Mouse (Mus musculus): Measurements from ENCODE around the gene Dcn.

The Dcn gene

GRCm38 (mm10) chr10:97479004-97479766 is at the start of gene Dcn:
Gene Dcn, plus strand, starts transcription at chr10:97479609.
- no peak for DNase-seq (ENCODE audit: low spot score in 2 of 2)

DNA sequence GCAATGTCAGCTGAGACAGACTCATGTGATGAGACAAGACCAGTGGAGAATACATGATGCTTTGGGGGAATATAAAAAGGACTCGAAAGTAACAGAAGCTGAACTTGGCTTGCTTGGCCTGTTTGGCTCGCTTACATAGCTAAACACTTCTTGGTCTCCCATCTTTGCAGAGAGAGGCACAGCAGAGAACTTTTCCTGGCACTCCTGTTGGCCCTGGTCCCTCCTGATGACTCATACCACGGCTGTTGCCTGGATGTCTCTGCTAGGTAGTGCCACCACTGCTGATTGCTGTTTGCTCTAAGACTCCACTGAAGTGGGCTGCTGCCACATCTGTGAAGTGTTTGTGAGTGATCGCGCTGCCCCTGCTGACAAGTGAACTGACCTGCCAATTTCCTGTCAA is 42.7 kb upstream of the Dcn start:
- no peak for DNase-seq (ENCODE audit: low spot score in 2 of 2)

DNA sequence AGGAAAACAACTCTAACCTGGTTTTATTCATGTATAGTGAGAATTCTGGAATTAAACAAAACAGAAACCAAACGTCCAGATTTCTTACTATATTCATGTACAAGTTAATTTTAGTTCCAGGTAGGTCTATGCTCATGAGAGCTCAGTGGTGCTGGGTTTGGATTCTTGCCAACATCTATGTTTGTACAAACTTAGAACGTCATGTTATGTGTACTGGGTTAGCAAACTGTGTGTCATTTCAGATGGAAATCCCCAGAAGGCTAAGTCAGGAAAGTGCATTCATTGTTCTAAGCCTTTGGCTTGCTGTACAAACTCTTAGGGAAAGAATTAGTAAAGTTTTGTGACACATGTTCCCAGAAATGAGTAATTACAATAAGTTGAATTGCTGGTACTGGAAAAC is 37.1 kb upstream of the Dcn start:
- no peak for DNase-seq (ENCODE audit: low spot score in 2 of 2)

GRCm38 (mm10) chr10:97446486-97446885 is 32.9 kb upstream of the Dcn start:
- no peak for DNase-seq (ENCODE audit: low spot score in 2 of 2)

DNA sequence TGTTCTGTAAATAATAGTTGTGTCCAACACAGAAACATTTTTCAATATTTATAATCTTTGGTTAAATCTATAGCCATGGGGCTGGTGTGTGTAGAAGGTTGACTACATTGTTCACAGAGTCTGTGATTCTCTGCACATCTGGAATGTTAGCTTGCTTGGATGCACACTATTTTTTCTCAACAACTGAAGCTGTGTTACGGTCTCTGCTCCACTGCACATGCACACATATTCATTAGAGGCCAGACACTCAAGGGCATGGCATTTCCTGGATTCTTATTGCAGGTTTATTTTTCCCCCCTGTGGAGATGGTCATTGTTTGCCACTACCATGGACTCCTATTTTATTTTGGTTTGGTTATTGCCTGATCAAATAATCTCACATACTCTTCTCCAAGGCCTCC is 26.5 kb upstream of the Dcn start:
- DNase-seq (ENCODE audit: low spot score in 2 of 2): no peak

DNA sequence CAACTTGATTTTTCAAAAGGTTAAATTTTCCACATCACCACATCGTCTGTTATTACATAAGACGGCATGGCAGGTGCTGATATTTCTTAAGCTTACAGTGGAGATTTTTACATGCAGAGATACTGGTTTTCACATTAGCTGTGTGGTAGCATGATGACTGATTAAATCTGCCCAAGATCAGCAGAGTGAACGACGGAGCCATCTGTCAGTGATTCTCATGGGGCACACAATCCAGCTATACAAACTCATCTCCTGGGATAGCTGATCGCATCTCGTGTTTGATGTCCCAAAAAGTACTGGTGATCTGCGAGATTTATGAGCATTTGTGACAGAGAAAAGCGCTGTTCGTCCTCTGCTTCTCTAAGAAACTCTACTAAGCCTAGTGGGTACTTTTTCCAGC is 25.9 kb upstream of the Dcn start:
- no peak for DNase-seq (ENCODE audit: low spot score in 2 of 2)

DNA sequence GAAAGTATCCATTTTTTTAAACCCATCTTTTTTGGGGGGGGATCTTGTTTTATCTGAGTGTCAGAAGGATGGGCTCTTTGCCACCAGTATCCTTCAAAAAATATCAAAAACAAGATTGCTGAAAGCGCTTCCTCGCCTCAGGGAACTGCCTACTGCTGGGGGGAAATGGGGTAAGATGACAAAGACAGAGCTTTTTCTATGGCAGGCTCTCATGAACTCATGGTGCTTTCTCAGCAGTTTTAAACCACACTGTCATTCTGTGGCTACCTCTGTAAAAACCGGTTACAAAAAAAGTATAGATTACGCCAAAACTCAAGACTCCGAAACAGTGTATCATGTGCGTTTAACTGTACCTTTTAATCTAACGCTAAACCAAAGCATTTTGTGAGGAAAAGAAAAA is 22.4 kb upstream of the Dcn start:
- DNase-seq (ENCODE audit: low spot score in 2 of 2): no peak

DNA sequence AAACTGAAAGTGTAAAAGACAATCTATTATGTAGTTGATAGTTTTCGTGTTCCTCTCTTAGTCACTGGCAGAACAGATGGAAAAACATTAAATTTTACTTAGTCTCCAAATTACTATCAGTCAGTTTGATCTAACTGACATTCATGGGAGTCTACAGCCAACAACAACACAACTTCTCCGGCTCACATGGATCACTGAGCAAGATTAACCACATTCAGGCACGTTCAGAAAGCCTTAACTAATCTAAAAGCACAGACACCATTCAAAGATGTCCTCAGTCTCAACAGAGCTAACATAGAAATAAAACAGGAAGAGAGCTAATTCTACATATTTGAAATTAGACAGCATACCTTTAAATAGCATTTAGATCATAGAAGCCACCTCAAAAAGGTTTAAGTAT is 12.6 kb upstream of the Dcn start:
- DNase-seq (ENCODE audit: low spot score in 2 of 2): no peak

DNA sequence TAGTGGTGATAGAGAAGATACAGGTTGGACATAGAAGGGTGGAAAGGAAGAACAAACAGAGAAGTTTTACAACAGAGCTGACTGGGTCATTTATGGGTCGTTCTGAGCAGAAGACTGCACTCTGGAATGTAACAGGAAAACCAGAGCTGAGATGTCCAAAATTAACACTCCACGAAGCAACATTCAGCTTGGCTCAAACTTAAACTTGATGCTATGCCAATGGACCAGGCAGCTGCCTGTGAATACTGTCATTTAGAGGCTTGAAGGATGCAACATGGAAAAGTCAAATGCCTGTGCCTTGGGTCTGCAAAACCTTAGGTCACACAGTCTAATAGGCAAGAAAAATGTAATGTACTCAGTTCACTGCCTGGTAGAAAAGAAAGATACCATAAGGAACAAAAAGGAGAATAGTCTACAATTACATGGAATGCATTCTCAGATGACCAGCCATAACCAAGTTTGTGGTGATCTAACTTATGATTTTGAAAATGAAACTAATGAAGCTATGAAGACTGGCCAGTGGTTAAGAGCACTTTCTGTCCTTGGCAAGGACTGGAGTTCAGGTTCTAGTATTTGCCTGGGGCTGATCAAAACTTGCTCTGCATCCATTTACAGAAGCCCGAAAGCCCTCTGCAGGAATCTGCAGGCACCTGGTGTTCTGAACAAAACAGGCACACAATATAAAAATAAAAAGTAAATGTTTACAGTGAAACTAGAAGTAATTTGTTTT is 9.8 kb upstream of the Dcn start:
- no peak for DNase-seq (ENCODE audit: low spot score in 2 of 2)

GRCm38 (mm10) chr10:97475460-97475859 is 3.9 kb upstream of the Dcn start:
- no peak for DNase-seq (ENCODE audit: low spot score in 2 of 2)

- no peak for DNase-seq (ENCODE audit: low spot score in 2 of 2)
Measured at GRCm38 (mm10) chr10:97478259-97478658, 1.1 kb upstream of the Dcn start.

- DNase-seq (ENCODE audit: low spot score in 2 of 2): no peak
Measured at GRCm38 (mm10) chr10:97482150-97482549, 2.7 kb downstream of the Dcn start.

DNA sequence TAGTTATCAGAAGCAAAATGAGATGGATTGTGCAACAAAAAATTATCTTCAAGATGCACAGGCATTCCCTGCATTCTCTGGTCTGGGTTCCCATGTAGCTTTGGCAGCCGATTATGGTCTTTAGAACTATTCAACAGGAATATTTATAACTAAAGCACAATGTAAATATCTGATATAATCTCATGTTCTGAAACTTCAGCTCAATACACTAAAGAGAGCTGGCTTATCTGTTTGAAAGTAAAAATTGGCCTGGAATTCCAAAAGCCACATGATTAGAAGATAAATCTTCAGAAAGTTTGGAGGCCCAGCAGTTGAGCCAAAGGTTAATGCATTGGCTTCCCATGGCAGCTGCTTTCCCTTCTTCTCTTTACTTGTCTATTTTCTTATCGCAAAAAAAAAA is 4.6 kb downstream of the Dcn start:
- DNase-seq (ENCODE audit: low spot score in 2 of 2): no peak

- DNase-seq (ENCODE audit: low spot score in 2 of 2): no peak
Measured at GRCm38 (mm10) chr10:97485151-97485550, 5.7 kb downstream of the Dcn start.

- DNase-seq (ENCODE audit: low spot score in 2 of 2): no peak
Measured at GRCm38 (mm10) chr10:97486085-97486484, 6.7 kb downstream of the Dcn start.

- DNase-seq (ENCODE audit: low spot score in 2 of 2): no peak
Measured at GRCm38 (mm10) chr10:97487269-97487989, 8.0 kb downstream of the Dcn start.

DNA sequence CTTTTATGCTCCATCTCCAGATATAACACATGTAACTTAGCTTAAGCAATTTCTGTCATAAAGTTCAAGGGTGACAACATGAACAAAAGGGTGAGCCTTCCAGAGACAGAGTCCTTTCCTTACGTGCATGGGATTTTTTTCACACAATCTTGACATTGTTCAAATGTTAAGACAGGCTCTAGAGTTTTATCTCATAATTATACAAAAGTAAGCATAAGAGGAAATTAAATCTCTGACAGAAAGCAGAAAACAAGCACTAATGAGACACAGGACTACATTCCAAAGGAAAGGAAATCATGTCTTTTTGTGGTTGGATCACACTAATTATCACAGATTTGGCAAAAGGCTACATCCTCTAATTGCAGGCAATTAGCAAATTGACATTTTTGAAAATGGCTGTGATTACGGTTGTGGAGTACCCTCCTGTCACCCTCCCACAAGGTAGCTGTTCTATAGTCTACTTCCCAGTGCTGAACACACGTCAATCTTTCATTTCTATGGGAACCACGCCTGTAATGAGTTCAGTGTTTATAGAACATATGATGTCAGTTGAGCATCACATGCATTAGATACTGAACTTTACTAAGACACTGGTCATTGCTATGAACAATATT is 13.1 kb downstream of the Dcn start:
- no peak for DNase-seq (ENCODE audit: low spot score in 2 of 2)

- no peak for DNase-seq (ENCODE audit: low spot score in 2 of 2)
Measured at GRCm38 (mm10) chr10:97497646-97498045, 18.2 kb downstream of the Dcn start.

- DNase-seq (ENCODE audit: low spot score in 2 of 2): no peak
Measured at GRCm38 (mm10) chr10:97523366-97523765, 44.0 kb downstream of the Dcn start.

DNA sequence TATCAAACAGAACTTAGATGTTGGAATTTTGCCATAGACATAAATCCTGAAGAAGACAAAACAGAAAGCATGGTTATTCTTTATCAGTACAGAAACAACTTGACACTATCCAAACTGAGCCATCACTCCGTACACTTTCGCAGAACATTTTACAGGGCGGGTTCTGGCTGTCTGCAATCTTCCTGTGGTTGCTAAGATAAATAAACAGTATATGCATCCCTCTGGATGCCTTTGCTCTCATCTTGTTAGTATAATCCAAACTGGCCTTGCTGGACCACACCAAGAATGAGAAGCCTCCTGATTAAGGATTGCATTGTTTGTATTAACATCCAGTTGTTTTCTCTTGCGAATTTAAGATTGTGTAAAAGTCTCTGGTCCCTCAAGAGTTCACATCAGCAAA is 56.3 kb downstream of the Dcn start:
- DNase-seq (ENCODE audit: low spot score in 2 of 2): no peak

- DNase-seq (ENCODE audit: low spot score in 2 of 2): no peak
Measured at GRCm38 (mm10) chr10:97536921-97537320, 57.5 kb downstream of the Dcn start.

DNA sequence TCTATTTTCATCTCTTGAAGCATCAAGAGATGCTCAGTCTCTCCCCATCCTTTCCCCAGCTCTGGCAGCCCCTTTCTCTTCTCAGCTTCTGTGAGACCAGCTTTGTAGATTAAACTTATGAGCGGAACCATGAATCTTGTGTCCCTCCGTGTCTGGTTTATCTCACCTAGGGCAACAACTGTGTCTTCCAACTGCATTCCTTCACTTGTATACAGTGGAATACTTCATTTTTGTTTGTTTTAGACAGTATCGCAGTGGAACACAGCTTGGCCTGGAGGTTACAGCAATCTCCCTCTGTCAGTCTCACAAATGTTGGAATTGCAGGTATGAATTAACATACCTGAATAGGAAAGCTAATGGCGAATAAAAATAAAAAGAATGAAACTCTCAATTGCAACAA is 58.8 kb downstream of the Dcn start:
- DNase-seq (ENCODE audit: low spot score in 2 of 2): no peak
